Comparison of ENCODE assay signal across 8 mouse cellular contexts in genomic region chr2:127248334-127249004, GRCm38 (mm10). TPM values are rescaled to one million over a fixed set of nuclear protein-coding genes. Genes with fewer than 3 reads are reported as not detected.
A peak's percentile ranks its signal among the peaks of the same experiment; 100 is the strongest.
DNase-seq lines count a peak whose midpoint lies in the region; ATAC-seq and TF ChIP-seq lines count a peak whose summit lies in the region.

No protein-coding gene starts in this region.

- H3K9ac ChIP-seq in limb, embryonic 15.5 days: peak overlapping the region; percentile 82
- H3K9ac ChIP-seq in midbrain, postnatal 0 days (replicated peaks; ENCODE audit: low read length, poor library complexity, severe bottlenecking): peak overlapping the region; percentile 97

- intact Hi-C loops in heart, postnatal 25 days (cut with DNase I): loop anchor here (2.0 kb wide), 2 partner anchors 20 to 94 kb away; no protein-coding TSS in a partner anchor

- WGBS in kidney, adult 2 months: under 1% methylated on average over 39 of the region's 39 CpGs
- under 1% methylated on average over 39 of the region's 39 CpGs for WGBS in limb, embryonic 15.5 days
- 1% methylated on average over 39 of the region's 39 CpGs for WGBS in midbrain, postnatal 0 days

- peaks cover 20% of the 10 kb centered on the region for H3K4me1 ChIP-seq in kidney, adult 2 months (ENCODE audit: control insufficient read depth, insufficient read depth, low read length)
- peaks cover 28% of the 10 kb centered on the region for H3K4me1 ChIP-seq in limb, embryonic 15.5 days
- peaks cover 11% of the 10 kb centered on the region for H3K4me1 ChIP-seq in midbrain, postnatal 0 days (ENCODE audit: insufficient read depth, low read length)

- H3K36me3 ChIP-seq in kidney, adult 2 months (ENCODE audit: control insufficient read depth, insufficient read depth, low read length): no peaks in the 10 kb centered on the region
- H3K36me3 ChIP-seq in limb, embryonic 15.5 days: peaks cover 32% of the 10 kb centered on the region
- H3K36me3 ChIP-seq in midbrain, postnatal 0 days (ENCODE audit: insufficient read depth, low read length): peaks cover 13% of the 10 kb centered on the region

- peak overlapping the region; percentile 88 for H3K4me3 ChIP-seq in kidney, adult 2 months (ENCODE audit: insufficient read depth, low read depth, low read length)
- peak overlapping the region; percentile 86 for H3K4me3 ChIP-seq in limb, embryonic 15.5 days
- peak overlapping the region; percentile 95 for H3K4me3 ChIP-seq in midbrain, postnatal 0 days (ENCODE audit: low read depth, low read length)

- H3K27me3 ChIP-seq in kidney, adult 2 months (replicated peaks; ENCODE audit: control insufficient read depth, insufficient read depth, low read length): no peaks in the 10 kb centered on the region
- no peaks in the 10 kb centered on the region for H3K27me3 ChIP-seq in limb, embryonic 15.5 days
- no peaks in the 10 kb centered on the region for H3K27me3 ChIP-seq in midbrain, postnatal 0 days (ENCODE audit: insufficient read depth, low read length)

- DNase-seq in heart, adult 18-20 months: peak; percentile 37 to 41
- no peak for DNase-seq in heart, postnatal 25 days (ENCODE audit: low spot score)
- DNase-seq in embryo, embryonic 10.5 days (ENCODE audit: low spot score): peak; percentile 57
- DNase-seq in gastrocnemius, postnatal 4 days (ENCODE audit: low spot score in 2 of 2): peak; percentile 25 to 55
- DNase-seq in kidney, adult 2 months: peak; percentile 34
- peak; percentile 71 for DNase-seq in midbrain, postnatal 0 days (ENCODE audit: low spot score)
- DNase-seq in spleen, postnatal 4 days (ENCODE audit: low spot score in 2 of 2): peak; percentile 49 to 83

- peak; percentile 24 for ATAC-seq in limb, embryonic 15.5 days (ENCODE audit: insufficient number of reproducible peaks, low FRiP score, low TSS enrichment, low read depth)
- ATAC-seq in midbrain, postnatal 0 days (ENCODE audit: low FRiP score): peak; percentile 63

- no peak for TF ChIP-seq POLR2A in kidney, adult 2 months (IDR thresholded peaks at IDR 0.05; ENCODE audit: low read depth, low read length)

- TF ChIP-seq CTCF in kidney, adult 2 months (conservative IDR thresholded peaks at IDR 0.05; ENCODE audit: insufficient read depth, insufficient read length, low read depth, low read length): 0 out of 2 replicates have a peak, but pooled peaks have one; percentile 10
- TF ChIP-seq CTCF in midbrain, postnatal 0 days (IDR thresholded peaks at IDR 0.05): peak; percentile 73

- H3K27ac ChIP-seq in kidney, adult 2 months (ENCODE audit: insufficient read depth, low read depth, low read length): peak overlapping the region; percentile 4; the same call in 1 of the 2 replicates
- peak overlapping the region; percentile 76 for H3K27ac ChIP-seq in limb, embryonic 15.5 days
- peak overlapping the region; percentile 85 for H3K27ac ChIP-seq in midbrain, postnatal 0 days (ENCODE audit: low read depth, low read length)

- peak overlapping the region; percentile 92 for H3K4me2 ChIP-seq in limb, embryonic 15.5 days
- H3K4me2 ChIP-seq in midbrain, postnatal 0 days (ENCODE audit: low read depth, low read length, poor library complexity, severe bottlenecking): peak overlapping the region; percentile 89

- H3K9me3 ChIP-seq in limb, embryonic 15.5 days: no peaks in the 10 kb centered on the region
- no peaks in the 10 kb centered on the region for H3K9me3 ChIP-seq in midbrain, postnatal 0 days (ENCODE audit: low read length)

RNA-seq across cellular contexts. Expression of gene Tmem127, which starts 0.8 kb away (rescaled TPM):
- total RNA-seq in heart, adult 18-20 months (2021): 10 to 100 TPM; 26.4 to 28.8 TPM
- total RNA-seq in heart, postnatal 25 days (2021): 10 to 100 TPM; 27.9 to 28.7 TPM
- total RNA-seq in gastrocnemius, postnatal 4 days (2021): 10 to 100 TPM; 47.9 to 48.5 TPM
- polyA plus RNA-seq in kidney, adult 2 months (2012; rRNA removed): 90.0 and 105 TPM in 2 replicates
- 32.8 and 34.5 TPM in 2 replicates for polyA plus RNA-seq in limb, embryonic 15.5 days (2015; fragmentation: Nextera tagmentation; extraction: Ambion mirVana)
- 108 and 131 TPM in 2 replicates for total RNA-seq in midbrain, postnatal 0 days (2014; rRNA removed)
- polyA plus RNA-seq in midbrain, postnatal 0 days (2015; fragmentation: Nextera tagmentation; extraction: Ambion mirVana): 74.0 and 75.5 TPM in 2 replicates

RNA-seq across cellular contexts. Expression of gene Ciao1, which starts 0.9 kb away (rescaled TPM):
- total RNA-seq in heart, adult 18-20 months (2021): 10 to 100 TPM; 56.2 to 68.7 TPM
- 10 to 100 TPM; 61.9 to 62.3 TPM for total RNA-seq in heart, postnatal 25 days (2021)
- total RNA-seq in gastrocnemius, postnatal 4 days (2021): 10 to 100 TPM; 51.0 to 55.2 TPM
- 101 and 114 TPM in 2 replicates for polyA plus RNA-seq in kidney, adult 2 months (2012; rRNA removed)
- 64.0 and 68.0 TPM in 2 replicates for polyA plus RNA-seq in limb, embryonic 15.5 days (2015; fragmentation: Nextera tagmentation; extraction: Ambion mirVana)
- total RNA-seq in midbrain, postnatal 0 days (2014; rRNA removed): 27.5 and 33.9 TPM in 2 replicates
- 23.9 and 29.8 TPM in 2 replicates for polyA plus RNA-seq in midbrain, postnatal 0 days (2015; fragmentation: Nextera tagmentation; extraction: Ambion mirVana)

RNA-seq across cellular contexts. Expression of gene Stard7, which starts 21.5 kb away (rescaled TPM):
- total RNA-seq in heart, adult 18-20 months (2021): 100 to 1,000 TPM; 157 to 176 TPM
- 100 to 1,000 TPM; 152 to 167 TPM for total RNA-seq in heart, postnatal 25 days (2021)
- total RNA-seq in gastrocnemius, postnatal 4 days (2021): 100 to 1,000 TPM; 108 to 129 TPM
- polyA plus RNA-seq in kidney, adult 2 months (2012; rRNA removed): 57.2 and 62.2 TPM in 2 replicates
- polyA plus RNA-seq in limb, embryonic 15.5 days (2015; fragmentation: Nextera tagmentation; extraction: Ambion mirVana): 58.2 and 63.2 TPM in 2 replicates
- total RNA-seq in midbrain, postnatal 0 days (2014; rRNA removed): 151 and 167 TPM in 2 replicates
- 100 and 104 TPM in 2 replicates for polyA plus RNA-seq in midbrain, postnatal 0 days (2015; fragmentation: Nextera tagmentation; extraction: Ambion mirVana)

RNA-seq across cellular contexts. Expression of gene Snrnp200, which starts 40.3 kb away (rescaled TPM):
- 10 to 100 TPM; 65.2 to 66.4 TPM for total RNA-seq in heart, adult 18-20 months (2021)
- total RNA-seq in heart, postnatal 25 days (2021): 10 to 100 TPM; 54.0 to 62.4 TPM
- total RNA-seq in gastrocnemius, postnatal 4 days (2021): 10 to 100 TPM; 65.2 to 65.8 TPM
- polyA plus RNA-seq in kidney, adult 2 months (2012; rRNA removed): 45.9 and 46.8 TPM in 2 replicates
- polyA plus RNA-seq in limb, embryonic 15.5 days (2015; fragmentation: Nextera tagmentation; extraction: Ambion mirVana): 42.0 and 46.8 TPM in 2 replicates
- total RNA-seq in midbrain, postnatal 0 days (2014; rRNA removed): 95.1 and 106 TPM in 2 replicates
- 32.5 and 32.9 TPM in 2 replicates for polyA plus RNA-seq in midbrain, postnatal 0 days (2015; fragmentation: Nextera tagmentation; extraction: Ambion mirVana)

RNA-seq across cellular contexts. Expression of gene 1810024B03Rik, which starts 40.4 kb away (rescaled TPM):
- total RNA-seq in heart, adult 18-20 months (2021): under 1 TPM; 0.23 to 0.32 TPM
- total RNA-seq in heart, postnatal 25 days (2021): under 1 TPM; 0.36 to 0.70 TPM
- 1 to 10 TPM in 1 of 2 experiments, under 1 TPM in 1; 0.67 to 1.2 TPM for total RNA-seq in gastrocnemius, postnatal 4 days (2021)
- polyA plus RNA-seq in kidney, adult 2 months (2012; rRNA removed): 2.8 TPM in 2 replicates
- polyA plus RNA-seq in limb, embryonic 15.5 days (2015; fragmentation: Nextera tagmentation; extraction: Ambion mirVana): 1.2 and 1.3 TPM in 2 replicates
- total RNA-seq in midbrain, postnatal 0 days (2014; rRNA removed): 0.66 TPM in 1 of 2 replicates, not detected in the other
- polyA plus RNA-seq in midbrain, postnatal 0 days (2015; fragmentation: Nextera tagmentation; extraction: Ambion mirVana): 0.96 and 1.2 TPM in 2 replicates

Comparison
In these comparisons a context has a peak if more than half of its experiments do, and no peak if none do; other contexts are left out.
1. H3K27ac ChIP-seq: peak in every context shown above with its lines; median percentile 85 in midbrain, postnatal 0 days; 76 in limb, embryonic 15.5 days; 4 in kidney, adult 2 months.